Mouse (Mus musculus) hindbrain, postnatal 0 days (tissue): ENCODE results near the gene Cilp. TPM values are rescaled to one million over a fixed set of nuclear protein-coding genes. Genes with fewer than 3 reads are reported as not detected.

Source experiments
- ATAC-seq: fragments of 200-750 bp; cut with Nextera tagmentation; 2 replicates; pipeline ENCODE4 v1.8.0; 2017; ENCODE audit warnings: mild to moderate bottlenecking, moderate TSS enrichment, moderate library complexity
- DNase-seq: peaks from one replicate; pipeline ENCODE4 v3.0.0-alpha.2; 2015; ENCODE audit warnings: low spot score
- H3K27ac ChIP-seq: fragments of 300-500 bp; sonication (generic); 2 replicates; pipeline ENCODE4 v1.5.1; 2014; ENCODE audit warnings: mild to moderate bottlenecking
- H3K27me3 ChIP-seq: fragments of 300-500 bp; sonication (generic); 2 replicates; pipeline ENCODE4 v1.6.1; 2014; ENCODE audit warnings: low read length, mixed read lengths; ENCODE audit not compliant: insufficient read depth
- H3K36me3 ChIP-seq: fragments of 300-500 bp; sonication (generic); 2 replicates; pipeline ENCODE4 v1.6.1; 2014; ENCODE audit warnings: low read length, mixed read lengths; ENCODE audit not compliant: insufficient read depth
- H3K4me1 ChIP-seq: fragments of 300-500 bp; sonication (generic); 2 replicates; pipeline ENCODE4 v1.6.1; 2014; ENCODE audit warnings: antibody characterized with exemption, low read length, mixed read lengths; ENCODE audit not compliant: insufficient read depth
- H3K4me2 ChIP-seq: fragments of 300-500 bp; sonication (generic); 2 replicates; pipeline ENCODE4 v1.6.1; 2014; ENCODE audit warnings: low read depth, mild to moderate bottlenecking, low read length, moderate library complexity, mixed read lengths
- H3K4me3 ChIP-seq: fragments of 300-500 bp; sonication (generic); 2 replicates; pipeline ENCODE4 v1.5.1; 2014; ENCODE audit warnings: low read length
- H3K9ac ChIP-seq: fragments of 300-500 bp; sonication (generic); replicated peaks from 2 replicates; pipeline ENCODE4 v1.6.1; 2014; ENCODE audit warnings: mild to moderate bottlenecking, low read length, moderate library complexity, mixed read lengths
- H3K9me3 ChIP-seq: fragments of 300-500 bp; sonication (generic); 2 replicates; pipeline ENCODE4 v1.6.1; 2016; ENCODE audit warnings: low read length, mixed read lengths
- CTCF ChIP-seq: IDR thresholded peaks from 2 replicates; pipeline ENCODE4 v1.5.1; 2016; ENCODE audit warnings: antibody characterized with exemption, control low read depth, low read depth
- WGBS: fragments of 180-500 bp; shearing (Covaris S2); extraction: QIAGEN DNeasy Blood & Tissue Kit; methylation state at CpG from one replicate; pipeline ENCODE4 v1.1.7; 2014; 5-methylcytosine and 5-hydroxymethylcytosine counted together
- polyA plus RNA-seq: library from polyadenylated mRNA; unstranded; fragments of >200 nt; fragmentation: Nextera tagmentation; extraction: Ambion mirVana; gene quantifications from 2 replicates; pipeline ENCODE4 v1.2.1, GENCODE M21; 2015
- total RNA-seq: library from RNA; depleted of rRNA; stranded (reverse); fragments of >200 nt; gene quantifications from 2 replicates; pipeline ENCODE4 v1.2.3, GENCODE M21; 2014

Cilp gene
- total and polyA plus RNA-seq, 2 experiments from 2014 or later = 0.16 to 0.29 TPM

GRCm38 (mm10) chr9:65238191-65238760 lies 26.7 kb upstream of the Cilp start:
- no peak overlapping the region for H3K9ac ChIP-seq
- H3K27me3 ChIP-seq = no peaks in the 10 kb centered on the region
- DNase-seq (no peak), ATAC-seq (no peak)
- TF ChIP-seq CTCF = no peak
- no peak overlapping the region for H3K4me3 ChIP-seq
- WGBS = 54% methylated on average over 13 of the region's 13 CpGs
- no peak overlapping the region for H3K4me2 ChIP-seq
- no peak overlapping the region for H3K27ac ChIP-seq
- H3K4me1 ChIP-seq = no peaks in the 10 kb centered on the region
- no peaks in the 10 kb centered on the region; the same call in 1 of the 2 replicates for H3K36me3 ChIP-seq
- H3K9me3 ChIP-seq = no peaks in the 10 kb centered on the region

- no peak overlapping the region for H3K9ac ChIP-seq
- WGBS = 85% methylated on average over 4 of the region's 4 CpGs
- no peak overlapping the region for H3K4me2 ChIP-seq
- DNase-seq (no peak), ATAC-seq (no peak)
- no peak for TF ChIP-seq CTCF
- no peak overlapping the region for H3K27ac ChIP-seq
- H3K4me3 ChIP-seq = no peak overlapping the region
- H3K36me3 ChIP-seq = no peaks in the 10 kb centered on the region
- H3K27me3 ChIP-seq = no peaks in the 10 kb centered on the region
- H3K9me3 ChIP-seq = no peaks in the 10 kb centered on the region
- H3K4me1 ChIP-seq = no peaks in the 10 kb centered on the region
Measured at GRCm38 (mm10) chr9:65239176-65239575, 25.8 kb upstream of the Cilp start.

GRCm38 (mm10) chr9:65239731-65240130 lies 25.2 kb upstream of the Cilp start:
- peak; percentile 10; the same call in 1 of the 2 replicates for TF ChIP-seq CTCF
- Histone ChIP-seq H3K4me1 (no peaks in the 10 kb centered on the region), H3K4me2 (no peak overlapping the region), H3K4me3 (no peak overlapping the region), H3K36me3 (no peaks in the 10 kb centered on the region), H3K9me3 (no peaks in the 10 kb centered on the region), H3K27ac (no peak overlapping the region), H3K27me3 (no peaks in the 10 kb centered on the region), H3K9ac (no peak overlapping the region)
- DNase-seq (no peak), ATAC-seq (no peak)
- WGBS = 95% methylated on average over 5 of the region's 5 CpGs

GRCm38 (mm10) chr9:65240587-65240986 lies 24.4 kb upstream of the Cilp start:
- TF ChIP-seq CTCF = no peak
- Histone ChIP-seq H3K9ac (no peak overlapping the region), H3K27ac (no peak overlapping the region), H3K36me3 (no peaks in the 10 kb centered on the region), H3K27me3 (no peaks in the 10 kb centered on the region), H3K4me1 (no peaks in the 10 kb centered on the region), H3K4me2 (no peak overlapping the region), H3K9me3 (no peaks in the 10 kb centered on the region), H3K4me3 (no peak overlapping the region)
- 60% methylated on average over 3 of the region's 3 CpGs for WGBS
- DNase-seq (no peak), ATAC-seq (no peak)

GRCm38 (mm10) chr9:65241973-65242372 lies 23.0 kb upstream of the Cilp start:
- Histone ChIP-seq H3K36me3 (no peaks in the 10 kb centered on the region), H3K4me3 (no peak overlapping the region), H3K27ac (no peak overlapping the region), H3K4me1 (no peaks in the 10 kb centered on the region), H3K27me3 (no peaks in the 10 kb centered on the region), H3K9me3 (no peaks in the 10 kb centered on the region), H3K4me2 (no peak overlapping the region), H3K9ac (no peak overlapping the region)
- WGBS = 72% methylated on average over 5 of the region's 5 CpGs
- no peak for ATAC-seq
- no peak for TF ChIP-seq CTCF
- DNase-seq = no peak

DNA sequence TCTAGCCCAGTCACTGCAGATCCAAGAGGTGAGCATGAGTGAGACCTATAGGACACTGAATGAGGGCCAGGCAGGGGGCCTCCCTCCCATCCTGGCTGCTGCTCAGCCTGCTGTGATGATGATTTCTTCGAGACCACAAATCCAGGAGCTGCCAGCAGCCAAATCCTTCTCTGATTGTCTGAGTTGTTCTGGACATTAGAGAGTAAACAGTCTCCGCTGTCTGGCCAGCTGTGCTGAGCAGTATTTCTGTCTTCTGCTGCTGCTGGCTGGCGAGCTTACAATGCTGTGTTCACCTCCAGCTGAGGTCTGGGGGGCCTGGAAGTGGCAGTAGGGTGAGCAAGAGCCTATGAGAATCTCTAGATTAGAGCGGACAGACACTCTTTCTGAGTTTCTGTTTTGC lies 21.7 kb upstream of the Cilp start:
- Histone ChIP-seq H3K9me3 (no peaks in the 10 kb centered on the region), H3K36me3 (no peaks in the 10 kb centered on the region), H3K4me2 (no peak overlapping the region), H3K27ac (no peak overlapping the region), H3K4me1 (no peaks in the 10 kb centered on the region), H3K27me3 (no peaks in the 10 kb centered on the region), H3K9ac (no peak overlapping the region), H3K4me3 (no peak overlapping the region)
- TF ChIP-seq CTCF = no peak
- WGBS = 41% methylated on average over 4 of the region's 4 CpGs
- no peak for ATAC-seq
- DNase-seq = no peak

- no peak overlapping the region for H3K4me3 ChIP-seq
- H3K9ac ChIP-seq = no peak overlapping the region
- H3K27ac ChIP-seq = no peak overlapping the region
- WGBS = 58% methylated on average over 9 of the region's 9 CpGs
- no peaks in the 10 kb centered on the region for H3K4me1 ChIP-seq
- no peaks in the 10 kb centered on the region for H3K9me3 ChIP-seq
- TF ChIP-seq CTCF = no peak
- H3K27me3 ChIP-seq = no peaks in the 10 kb centered on the region
- no peak for DNase-seq
- H3K36me3 ChIP-seq = no peaks in the 10 kb centered on the region
- no peak overlapping the region for H3K4me2 ChIP-seq
- ATAC-seq = no peak
Measured at GRCm38 (mm10) chr9:65244036-65244806, 20.8 kb upstream of the Cilp start.
